Mouse (Mus musculus) T-helper 17 cell (primary cell): ENCODE measurements around the gene Tnnc1.

Experiments
- in situ Hi-C, 2 experiments: fragments of 300-600 bp; cut with MboI, MseI; formaldehyde crosslinking; loops; 1 replicate in 1 of 2; 2 replicates in 1 of 2; pipeline ENCODE4 v1.15.1; 2025; ENCODE audit warnings: high pct_unique_total_duplicates in 2 of 2

The Tnnc1 gene

DNA sequence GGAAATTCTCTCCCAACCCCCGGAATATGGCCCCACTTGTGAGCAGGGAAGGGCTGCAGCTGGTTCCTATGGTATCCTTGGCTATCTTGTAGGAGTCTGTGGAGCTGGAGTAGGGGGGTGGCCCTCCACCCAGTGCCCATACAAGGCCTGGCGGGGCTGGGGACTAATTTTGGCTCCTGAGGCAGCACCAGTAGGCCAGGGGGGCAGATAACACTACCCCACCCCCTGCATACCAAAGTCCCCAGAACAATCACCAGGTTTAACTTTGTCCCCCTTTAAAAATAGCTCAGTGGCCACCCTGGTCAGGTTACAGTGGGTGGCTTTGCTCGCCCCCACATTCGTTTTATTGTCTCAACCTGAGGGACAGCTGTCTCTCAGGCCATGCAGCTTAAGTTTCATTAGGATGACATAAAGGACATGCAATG is 1.0 kb downstream of the Tnnc1 start:
- in situ Hi-C loops: loop anchor here (10.0 to 25.0 kb wide), 3 partner anchors 584 to 1726 kb away; partner anchors contain the start of gene Prkcd (in 1 of the 2)

DNA sequence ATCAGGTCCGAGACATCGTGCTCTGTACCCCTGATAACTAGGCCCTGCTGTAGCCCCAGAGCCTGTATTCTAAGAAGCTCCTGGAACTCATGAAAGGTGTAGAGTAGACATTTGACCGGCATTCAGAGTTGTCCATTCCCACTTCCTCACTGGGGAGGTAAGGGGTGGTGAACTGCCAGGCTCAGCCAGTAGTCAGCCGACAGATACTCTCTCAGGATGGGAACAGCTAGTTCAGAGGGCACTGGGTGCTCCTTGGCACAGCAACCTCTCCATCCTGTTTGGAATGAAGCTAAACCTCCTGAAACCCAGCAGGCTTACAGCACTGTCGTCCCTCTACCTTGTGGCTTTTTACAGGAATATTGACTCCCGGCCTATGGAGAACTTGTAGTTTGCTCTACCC is 3.7 kb downstream of the Tnnc1 start:
- in situ Hi-C loops: loop anchor here in 1 of 2 experiments (25.0 kb wide), 1 partner anchor 975 kb away; no protein-coding TSS in a partner anchor

DNA sequence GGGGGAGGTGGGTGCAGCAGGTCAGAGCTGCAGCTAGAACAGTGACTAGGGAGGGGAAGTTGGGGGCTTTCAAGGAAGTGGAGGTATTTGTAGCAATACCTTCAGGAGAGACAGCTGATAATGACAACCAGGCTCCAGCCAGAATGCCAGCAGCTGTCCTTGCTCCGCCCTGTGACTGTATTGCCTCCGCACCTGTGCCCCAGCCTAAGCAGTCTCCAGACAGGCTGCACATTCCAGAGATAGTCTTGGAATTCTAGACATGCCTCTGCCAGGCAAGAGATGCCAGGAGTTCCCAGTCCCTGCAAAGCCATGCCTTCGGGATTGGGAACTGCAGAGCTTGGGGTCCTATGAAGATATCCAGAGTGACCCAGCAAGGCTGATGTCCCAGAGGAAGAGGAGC is 4.4 kb downstream of the Tnnc1 start:
- in situ Hi-C loops: loop anchor here in 1 of 2 experiments (25.0 kb wide), 1 partner anchor 975 kb away; no protein-coding TSS in a partner anchor

DNA sequence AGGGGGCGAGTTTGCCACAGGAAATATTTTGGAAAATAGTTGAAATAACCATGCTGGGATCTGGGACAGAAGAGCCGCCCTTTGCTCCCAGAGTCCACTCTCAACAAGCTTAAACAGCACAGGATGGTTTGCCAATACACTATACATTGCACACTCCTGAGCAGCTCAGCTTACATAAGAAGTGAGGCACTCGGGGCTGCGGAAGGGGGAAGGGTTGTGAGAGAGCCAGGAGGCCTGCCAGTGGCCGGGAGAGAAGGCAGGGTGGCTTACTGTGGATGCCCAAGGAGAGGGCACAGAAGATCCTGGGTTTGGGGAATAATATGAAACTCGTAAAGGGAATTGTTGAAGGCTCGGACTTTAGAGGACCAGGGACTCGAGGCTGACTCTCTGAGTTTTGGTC is 5.8 kb downstream of the Tnnc1 start:
- in situ Hi-C loops: loop anchor here in 1 of 2 experiments (25.0 kb wide), 1 partner anchor 973 kb away; no protein-coding TSS in a partner anchor

DNA sequence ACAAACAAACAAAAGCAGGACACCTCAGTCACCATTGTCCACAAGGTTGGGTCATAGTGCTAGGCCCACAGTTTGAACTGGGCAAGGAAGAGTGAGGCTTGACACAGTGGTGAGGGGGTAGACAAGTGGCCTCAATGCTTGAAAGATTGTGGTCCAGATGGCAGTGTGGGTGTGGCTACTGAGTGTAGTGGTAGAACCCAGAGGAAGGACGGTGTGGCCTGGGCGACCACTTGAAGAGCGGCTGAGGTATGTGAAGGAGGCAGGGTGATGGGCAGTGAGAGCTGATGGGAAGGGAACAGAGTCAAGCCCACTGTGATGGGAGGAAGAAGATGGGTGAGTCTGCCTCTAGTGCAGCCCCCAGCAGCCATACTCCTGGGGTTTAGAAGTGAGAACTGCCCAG is 6.6 kb downstream of the Tnnc1 start:
- in situ Hi-C loops: loop anchor here (5.0 to 25.0 kb wide), 2 partner anchors 103 to 973 kb away; no protein-coding TSS in a partner anchor

DNA sequence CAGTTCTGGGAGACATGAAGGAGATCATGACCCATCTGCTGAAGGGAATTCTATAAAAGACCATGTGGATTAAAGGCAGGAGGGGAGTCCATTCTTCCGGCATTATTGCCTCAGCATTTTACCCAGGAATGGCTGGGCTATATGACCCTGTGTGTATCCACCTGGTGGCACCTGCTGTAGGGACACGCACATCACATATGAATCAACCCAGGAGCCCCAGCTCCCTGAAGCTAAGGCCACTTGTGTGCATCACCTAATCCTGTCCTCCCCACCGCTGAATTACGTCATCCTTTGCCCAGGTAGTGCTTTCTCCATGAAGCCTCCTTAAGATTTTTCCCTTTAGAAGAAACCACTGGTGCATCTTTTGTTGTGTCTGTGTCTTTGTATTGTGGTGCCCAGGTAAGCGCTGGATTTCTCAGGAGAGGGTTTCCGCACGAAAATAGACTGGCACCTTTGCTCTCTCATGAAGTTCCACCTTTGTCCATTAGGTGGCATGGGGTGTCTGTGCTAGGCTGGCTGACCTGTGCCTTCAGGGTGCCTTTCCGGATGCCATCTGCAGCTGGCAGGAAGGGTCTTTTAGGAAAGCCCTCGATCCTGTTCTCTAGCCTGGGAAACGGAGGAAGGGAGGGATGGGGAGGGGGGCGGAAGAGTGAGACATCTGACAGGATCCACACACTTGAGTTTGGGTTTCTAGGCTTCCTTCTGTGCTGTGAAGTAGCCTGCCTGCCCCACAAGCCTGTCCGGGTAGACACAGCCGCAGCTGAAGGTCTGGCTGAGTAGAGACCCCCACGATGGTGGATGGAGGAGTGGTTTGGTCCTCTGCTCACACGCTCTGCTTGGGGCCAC is 7.3 kb downstream of the Tnnc1 start:
- in situ Hi-C loops: loop anchor here (5.0 to 25.0 kb wide), 2 partner anchors 102 to 972 kb away; no protein-coding TSS in a partner anchor

DNA sequence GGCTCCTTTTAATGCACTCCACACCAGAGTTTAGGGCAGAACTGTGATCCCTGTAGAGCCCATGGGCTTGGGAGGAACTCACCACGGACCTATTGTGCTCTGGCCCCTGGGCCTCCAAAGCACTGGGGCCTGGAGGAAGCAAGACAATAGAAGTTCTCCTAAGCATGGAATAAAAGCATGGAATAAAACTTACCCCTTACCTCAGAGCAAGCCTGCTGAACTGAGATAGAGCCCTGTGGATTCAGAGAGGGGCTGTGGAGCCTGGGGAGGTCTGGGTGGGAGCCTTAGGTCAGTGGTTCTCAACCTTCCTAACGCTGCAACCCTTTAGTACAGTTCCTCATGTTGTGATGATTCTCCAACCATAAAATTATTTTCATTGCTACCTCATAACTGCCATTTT is 8.7 kb downstream of the Tnnc1 start, which contains the start of gene Nisch:
Gene Nisch (minus strand): TSS at position 101 of the 400 bp plus-strand sequence.
- in situ Hi-C loops: loop anchor here (5.0 to 25.0 kb wide), 2 partner anchors 100 to 970 kb away; no protein-coding TSS in a partner anchor

DNA sequence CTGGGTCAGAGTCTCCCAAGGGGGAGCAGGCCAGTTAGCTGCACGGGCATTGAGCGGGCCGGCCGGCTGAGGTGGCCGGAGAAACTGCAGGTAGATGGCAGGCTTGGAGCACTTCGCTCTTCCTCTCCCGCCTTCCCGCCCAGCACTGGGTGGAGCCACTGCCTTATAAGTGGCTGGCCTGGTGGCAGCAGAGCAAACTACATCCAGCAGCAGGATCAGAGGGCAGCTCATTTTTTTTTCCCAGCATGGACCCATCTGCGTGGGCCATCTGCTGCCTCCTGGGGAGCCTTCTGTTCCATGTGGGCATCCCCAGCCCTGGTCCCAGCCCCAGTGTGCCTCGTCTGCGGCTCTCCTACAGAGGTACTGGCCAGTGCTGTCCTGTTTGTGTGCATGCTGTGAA is 9.6 kb downstream of the Tnnc1 start, which contains the start of gene Sema3g:
Gene Sema3g (plus strand): TSS at position 195 of the 400 bp plus-strand sequence.
- in situ Hi-C loops: loop anchor here (5.0 to 25.0 kb wide), 2 partner anchors 100 to 970 kb away; no protein-coding TSS in a partner anchor

DNA sequence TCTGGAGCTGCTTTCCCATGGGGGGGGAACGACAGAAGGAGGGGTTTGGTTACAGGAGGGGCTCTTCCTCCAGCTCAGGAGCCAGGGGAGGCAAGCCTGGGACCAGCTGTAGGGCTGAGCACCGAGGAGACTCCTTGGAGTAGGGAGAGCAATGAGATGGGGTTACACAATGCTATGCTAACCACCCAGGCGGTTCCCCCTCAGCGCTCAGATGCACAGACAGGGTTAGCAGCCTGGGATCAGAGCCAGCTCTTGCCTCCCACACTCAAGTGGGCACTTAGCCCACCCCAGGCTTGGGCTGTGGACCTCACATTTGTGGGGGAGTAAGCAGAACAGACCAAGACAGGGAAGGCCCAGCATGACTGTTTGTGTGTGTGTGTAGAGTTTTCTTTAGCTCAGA is 18.9 kb downstream of the Tnnc1 start:
- in situ Hi-C loops: no loop called here

DNA sequence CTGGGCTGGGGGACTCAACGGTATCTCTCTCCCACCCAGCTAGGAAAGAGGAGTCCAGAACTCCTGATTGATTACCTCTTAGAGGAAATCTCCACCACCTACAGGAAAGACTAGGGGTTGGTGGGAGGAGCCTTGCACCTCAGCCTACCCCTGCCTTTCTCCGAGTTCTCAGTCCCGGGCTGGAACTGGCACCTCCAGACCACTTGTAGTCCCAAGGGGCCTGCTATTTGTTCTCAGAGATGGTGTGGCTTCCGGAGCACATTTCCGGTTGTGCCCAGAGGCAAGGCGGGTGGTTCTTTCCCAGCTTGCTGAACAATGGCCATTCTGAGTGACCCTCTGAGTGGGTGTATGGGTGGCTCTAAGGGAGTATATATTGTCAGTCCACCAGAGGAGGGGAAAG is 20.1 kb downstream of the Tnnc1 start:
- in situ Hi-C loops: no loop called here

DNA sequence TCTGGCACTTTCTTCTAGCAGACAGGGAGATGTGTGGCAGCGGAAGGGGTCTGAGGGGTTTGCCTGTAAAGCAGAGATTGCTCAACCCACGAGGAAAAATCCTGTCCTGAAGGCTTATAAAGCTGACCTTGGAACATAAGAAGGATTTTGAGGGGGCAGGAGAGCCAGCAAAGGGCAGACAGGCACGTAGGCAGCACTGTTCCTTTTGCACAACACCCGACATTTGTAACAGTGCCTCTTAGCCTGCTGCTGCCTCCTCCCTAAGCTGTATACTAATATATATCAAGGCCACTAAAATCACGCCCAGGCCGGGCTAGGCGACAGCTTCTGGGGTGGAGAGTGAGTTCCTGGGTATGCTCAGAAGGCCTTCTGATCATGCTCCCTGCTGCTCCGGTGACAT is 22.3 kb downstream of the Tnnc1 start:
- in situ Hi-C loops: no loop called here

DNA sequence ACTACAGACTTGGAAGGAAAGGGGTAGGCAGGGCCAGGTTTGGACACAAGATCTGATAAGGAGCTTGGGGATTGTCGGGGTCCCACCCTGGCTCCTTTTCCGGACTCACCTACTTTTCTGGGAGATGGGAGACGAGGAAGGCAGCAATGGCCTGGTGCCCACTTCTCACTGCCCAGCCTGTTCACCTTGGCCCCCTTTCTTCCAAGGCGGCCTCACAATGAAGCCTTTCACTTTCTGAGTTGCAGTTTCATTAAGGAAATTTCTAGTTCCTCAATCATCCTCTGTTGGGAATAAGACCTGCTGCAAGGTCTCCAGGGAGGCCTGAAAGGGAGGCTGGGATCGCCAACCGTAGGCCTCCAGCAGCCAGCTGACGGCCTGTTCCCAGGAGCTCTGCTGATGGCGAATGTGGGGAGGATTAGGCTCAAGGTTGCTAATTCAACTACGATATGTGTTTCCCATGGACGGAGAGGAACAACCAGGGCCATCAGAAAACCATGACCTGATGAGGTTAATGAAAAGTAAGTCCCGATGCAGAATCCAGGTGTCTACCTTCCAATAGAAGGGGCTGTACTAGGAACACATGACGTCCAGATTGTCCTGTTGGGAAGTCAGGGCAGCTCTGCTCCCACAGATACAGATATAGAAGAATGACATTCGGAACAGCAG is 24.4 kb downstream of the Tnnc1 start:
- in situ Hi-C loops: no loop called here

DNA sequence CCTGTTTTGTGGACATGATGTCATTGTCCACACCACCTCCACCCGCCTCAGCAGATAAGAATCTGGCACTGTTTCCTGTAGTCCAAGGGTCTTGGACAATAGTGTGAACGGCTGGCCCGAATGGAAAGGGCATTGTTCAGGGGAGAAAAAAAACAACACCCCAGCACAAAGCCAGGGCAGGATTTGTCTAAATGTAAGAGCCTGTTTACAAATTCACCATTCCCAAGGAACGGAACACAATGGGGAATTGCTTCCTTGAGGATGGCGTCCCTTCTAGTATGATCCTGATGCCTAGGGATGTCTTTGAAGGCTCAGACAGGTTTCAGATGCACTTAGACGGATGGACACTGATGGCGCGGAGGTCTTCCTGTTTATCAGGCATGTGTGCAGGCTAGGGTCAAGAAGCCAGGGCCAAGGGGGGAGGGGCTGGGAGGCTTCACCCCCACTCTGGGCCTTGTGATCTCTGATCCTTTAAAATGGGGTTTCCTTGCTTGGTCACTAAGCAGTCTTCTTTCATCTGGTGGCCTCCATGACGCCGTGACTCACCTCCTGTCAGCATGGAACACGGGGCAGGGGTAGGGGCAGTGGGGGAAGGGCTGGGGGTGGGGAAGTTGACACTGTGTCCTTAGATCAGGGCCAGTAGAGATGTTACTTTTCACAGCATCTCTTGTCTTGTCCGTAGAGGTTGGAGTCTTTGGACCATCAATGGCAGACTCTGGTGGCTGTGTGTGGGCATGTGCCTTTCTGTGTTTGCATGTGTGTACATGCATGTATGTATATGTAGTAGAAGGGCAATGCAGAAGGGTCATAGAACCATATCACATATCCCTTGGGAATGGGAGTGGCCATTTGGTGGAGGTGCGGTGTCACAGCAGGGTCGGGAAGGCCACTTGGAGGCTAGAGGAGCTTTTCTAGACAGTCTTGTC is 25.2 kb downstream of the Tnnc1 start:
- in situ Hi-C loops: no loop called here

DNA sequence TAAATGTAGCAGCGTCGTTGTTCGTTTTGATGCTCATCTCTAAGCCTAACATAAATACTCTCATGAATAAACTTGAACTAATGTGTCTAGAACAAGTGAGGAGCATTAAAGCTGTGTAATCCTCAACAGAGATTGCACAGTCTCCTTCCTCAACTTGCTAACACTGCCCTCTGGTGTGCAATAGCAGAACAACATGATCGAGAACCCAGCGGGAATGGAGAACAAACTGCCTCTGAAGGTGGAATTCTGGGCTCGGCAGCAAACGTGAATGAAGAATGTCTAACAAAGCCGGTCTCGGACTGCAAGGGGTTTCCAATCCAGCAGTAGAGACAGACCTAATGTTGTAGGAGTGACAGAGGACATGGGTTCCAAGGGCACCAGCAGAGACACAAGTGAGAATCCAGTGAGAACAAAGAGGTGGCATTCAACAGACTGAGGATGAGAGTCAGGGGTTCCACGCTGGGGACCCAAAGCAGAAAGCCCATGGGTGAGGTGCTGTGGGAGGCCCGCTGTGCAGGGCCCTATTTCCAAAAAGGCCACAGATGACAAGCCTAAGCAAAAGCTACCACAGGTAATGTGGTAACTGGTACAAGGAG is 26.0 kb downstream of the Tnnc1 start:
- in situ Hi-C loops: no loop called here

DNA sequence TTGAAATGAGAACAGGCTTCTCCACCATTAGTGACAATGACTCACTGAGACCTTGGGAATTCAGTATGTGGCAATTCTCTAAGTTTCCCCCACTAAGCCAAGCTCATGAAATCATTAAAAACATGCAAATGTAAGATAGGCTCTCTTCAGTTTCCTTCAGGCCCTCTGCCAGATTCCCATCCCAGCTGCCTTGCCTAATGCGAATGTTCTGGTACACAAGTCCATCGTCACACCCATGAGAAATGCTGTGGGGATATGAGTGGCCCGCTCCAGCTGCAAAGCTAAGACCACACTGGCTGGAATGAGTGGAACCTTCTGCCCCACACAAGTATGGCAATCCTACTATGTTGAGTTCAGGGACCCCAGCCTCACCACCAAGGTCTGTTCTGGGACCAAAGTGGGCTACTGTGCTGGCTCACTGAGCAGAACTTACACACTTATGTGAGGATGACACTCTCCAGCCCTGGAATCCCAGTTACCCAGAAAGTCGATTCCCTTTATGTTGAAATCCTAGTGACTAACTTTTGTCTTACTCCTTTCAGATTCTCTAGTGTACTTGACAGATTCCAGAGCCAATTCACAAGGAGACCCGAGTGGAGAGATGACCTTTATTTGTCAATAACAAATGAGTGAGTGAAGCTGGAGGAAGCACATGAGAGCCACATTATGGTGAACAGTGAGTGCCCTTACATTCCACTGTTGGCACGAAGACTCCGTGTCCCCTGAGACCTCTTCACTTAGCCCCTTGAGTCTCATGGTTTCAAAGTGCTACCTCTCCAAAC is 29.2 kb downstream of the Tnnc1 start:
- in situ Hi-C loops: no loop called here

DNA sequence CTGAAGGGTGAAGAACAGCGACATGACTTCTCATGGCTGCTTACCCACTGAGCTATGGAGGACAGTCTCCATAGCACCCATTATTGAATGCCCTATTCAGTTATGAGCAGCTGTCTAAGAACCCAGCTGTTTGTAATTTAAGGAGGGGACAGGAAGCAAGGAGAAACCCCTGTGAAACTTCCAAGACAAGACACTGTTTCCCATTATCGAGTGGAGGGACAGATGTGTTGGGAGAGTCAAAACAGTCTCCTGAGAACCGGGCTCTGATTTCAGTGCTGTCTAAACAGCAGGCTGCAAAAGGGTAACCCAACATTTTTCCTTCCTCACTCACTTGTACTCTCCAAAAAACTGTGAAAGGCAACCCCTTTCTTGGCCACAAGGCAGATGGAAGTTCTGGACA is 32.4 kb downstream of the Tnnc1 start:
- in situ Hi-C loops: no loop called here

DNA sequence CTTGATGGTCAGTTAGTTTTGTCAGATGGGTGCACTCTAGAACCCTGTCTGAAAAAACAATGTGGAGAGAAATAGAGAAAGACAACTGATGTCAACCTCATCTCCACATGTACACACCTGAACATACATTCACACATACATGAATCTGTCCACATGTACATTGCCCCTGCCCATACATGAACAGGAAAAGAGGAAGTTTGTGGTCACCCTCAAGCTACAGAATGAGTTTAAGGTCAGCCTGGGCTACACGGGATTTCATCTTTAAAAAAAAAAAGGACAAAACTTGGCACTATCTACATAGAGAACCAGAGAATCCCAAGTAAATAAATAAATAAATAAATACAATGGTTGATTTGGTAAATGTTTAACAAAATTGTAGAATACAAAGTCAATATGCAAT is 36.7 kb downstream of the Tnnc1 start:
- in situ Hi-C loops: no loop called here

DNA sequence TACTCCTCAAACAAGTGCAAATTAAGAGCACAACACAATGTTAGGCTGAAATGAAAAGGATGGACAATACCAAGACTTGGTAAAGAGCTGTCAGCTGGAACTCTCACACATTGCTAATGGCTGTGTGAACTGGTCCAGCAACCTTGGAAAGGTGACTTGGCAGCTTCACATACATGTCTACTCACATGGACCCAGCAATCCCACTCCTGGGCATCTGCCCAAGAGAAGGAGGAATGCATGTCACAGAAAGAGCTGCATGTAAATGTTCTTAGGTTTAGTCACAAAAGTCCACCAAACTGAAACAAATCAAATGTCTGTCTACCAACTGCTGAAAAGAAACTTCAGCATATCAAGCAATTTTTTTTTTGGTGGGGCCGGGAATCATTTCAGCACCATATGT is 37.8 kb downstream of the Tnnc1 start:
- in situ Hi-C loops: no loop called here

DNA sequence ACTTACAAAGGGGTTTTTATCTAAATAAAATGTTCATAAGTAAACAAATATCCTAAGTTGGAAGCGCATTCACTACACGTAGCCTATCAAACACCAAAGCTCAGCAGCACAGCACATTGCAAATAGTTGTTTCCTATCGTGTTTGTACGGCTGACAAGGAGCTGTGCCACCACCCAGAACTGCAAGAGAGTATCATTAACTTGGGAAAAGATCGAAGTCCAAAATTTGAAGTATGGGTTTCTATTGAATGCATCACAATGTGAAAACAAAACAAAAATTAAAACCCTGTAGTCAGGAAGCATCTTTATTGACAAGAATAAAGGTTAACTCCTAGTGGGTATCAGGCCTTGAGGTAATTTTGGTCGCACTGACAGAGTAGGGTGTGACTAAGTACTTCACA is 40.3 kb downstream of the Tnnc1 start:
- in situ Hi-C loops: no loop called here
